Mouse (Mus musculus) megakaryocyte-erythroid progenitor cell, adult 5-6 weeks (primary cell): ENCODE measurements around the gene Ankar. TPM values are rescaled to one million over a fixed set of nuclear protein-coding genes. Genes with fewer than 3 reads are reported as not detected.

Experiments
- ATAC-seq: replicated peaks from 2 replicates; pipeline ENCODE4 v1.8.0; 2016; ENCODE audit warnings: mild to moderate bottlenecking, inconsistent platforms; ENCODE audit not compliant: severe bottlenecking, poor library complexity, low FRiP score, low TSS enrichment
- total RNA-seq, 2 experiments: library from RNA; stranded (forward) in 1 of 2; stranded (reverse) in 1 of 2; fragments of 200-1000, 215-1000 nt in 1 of 2; fragments of >200 nt in 1 of 2; fragmentation: Nextera tagmentation in 1 of 2; gene quantifications; 2 replicates each; pipeline ENCODE4 v1.2.3; 2014 to 2017

Ankar gene
- not detected in 2 replicates for total RNA-seq (2014; fragmentation: Nextera tagmentation)
- total RNA-seq (2017), result not detected in 2 replicates

DNA sequence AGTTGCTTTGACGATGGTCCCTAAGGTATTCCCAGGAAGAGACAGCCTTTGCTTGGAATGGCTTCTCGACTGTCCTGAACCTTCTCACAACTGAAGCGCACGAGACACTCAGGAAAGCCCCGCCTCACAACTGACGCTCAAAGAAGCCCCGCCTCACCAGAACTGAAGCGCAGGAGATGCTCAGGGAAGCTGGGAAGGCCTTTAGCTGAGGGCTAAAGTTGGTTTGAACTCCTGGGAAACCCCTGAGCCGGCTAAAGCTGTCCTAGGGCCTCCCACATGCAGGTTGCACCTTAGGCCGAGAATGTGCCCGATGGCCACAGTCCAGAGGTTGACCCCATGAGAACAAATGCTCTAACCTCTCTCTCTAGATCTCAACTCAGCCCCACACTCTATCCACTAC is at the start of gene Ankar:
Gene Ankar (minus strand): TSS at position 101 of the 400 bp plus-strand sequence.
- ATAC-seq, result no peak

DNA sequence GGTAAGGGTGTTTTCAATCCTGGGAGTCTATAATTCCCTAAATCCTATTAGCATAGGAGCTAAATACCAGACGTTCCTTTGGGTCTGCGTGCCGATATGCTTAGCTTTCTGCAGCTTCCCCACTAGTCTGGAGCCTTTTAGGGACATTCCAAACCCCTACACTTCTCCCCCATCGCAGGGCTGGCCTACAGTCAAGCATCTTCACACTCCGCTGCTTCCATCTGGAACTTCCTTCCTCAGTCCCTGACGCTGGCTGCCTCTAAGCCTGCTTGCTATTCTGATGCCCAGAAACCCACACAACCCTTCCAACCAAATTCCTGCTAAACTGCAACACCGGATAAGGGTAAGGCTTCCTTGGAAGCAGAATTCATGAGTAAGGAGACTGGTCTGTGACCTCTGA is 46.0 kb upstream of the Ankar start:
- ATAC-seq, result no peak

DNA sequence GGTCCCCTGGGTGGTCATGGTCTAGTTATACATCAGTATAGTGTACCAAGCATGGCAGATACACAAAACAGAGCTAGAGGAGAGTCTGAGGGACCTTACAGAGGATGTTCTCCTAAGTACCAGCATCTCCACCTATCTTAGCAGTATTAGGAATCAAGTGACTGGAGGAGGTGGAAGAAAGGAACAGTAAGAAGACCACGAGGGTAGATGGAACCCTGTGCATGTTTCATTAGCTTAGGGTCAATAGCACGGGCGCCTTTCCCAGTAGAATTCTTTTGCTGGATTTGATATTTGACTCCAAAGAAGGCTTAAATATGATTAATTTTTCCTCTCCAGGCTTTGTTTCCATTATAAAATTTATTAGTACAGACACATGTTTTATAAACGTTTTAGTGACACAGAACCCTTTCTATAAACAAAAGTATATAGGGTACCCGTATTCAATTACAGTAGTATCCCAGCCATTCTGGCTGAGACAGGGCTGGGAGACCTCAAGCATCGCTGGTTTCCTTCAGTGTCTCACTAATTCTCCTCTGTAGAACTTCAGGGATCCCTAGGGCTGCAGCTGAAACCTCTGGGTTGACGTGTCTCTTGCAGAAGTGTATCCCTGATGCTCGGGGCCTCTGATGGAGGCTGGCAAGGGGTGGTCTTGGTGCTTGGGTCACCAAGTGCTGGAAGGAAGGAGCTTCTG is 44.6 kb upstream of the Ankar start:
- no peak for ATAC-seq

DNA sequence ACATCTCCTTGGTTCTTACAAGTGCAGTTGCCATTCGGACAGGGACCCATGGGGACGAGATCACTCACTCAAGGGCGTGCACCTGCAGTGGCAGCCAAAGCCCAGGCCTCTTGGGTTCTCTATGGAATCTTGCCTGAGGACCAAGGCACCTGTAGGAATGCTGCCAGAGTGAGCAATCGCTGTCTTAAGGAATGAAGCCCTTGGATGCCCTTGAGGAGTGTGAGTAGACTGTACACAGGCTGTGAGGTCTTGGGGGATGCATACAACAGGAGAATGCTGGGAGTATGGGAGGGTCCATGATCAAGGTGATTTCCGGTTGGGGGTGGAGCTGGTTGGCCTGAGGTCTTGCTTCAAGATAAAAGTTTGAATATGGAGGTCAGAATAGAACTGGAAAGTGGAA is 41.0 kb upstream of the Ankar start:
- no peak for ATAC-seq

DNA sequence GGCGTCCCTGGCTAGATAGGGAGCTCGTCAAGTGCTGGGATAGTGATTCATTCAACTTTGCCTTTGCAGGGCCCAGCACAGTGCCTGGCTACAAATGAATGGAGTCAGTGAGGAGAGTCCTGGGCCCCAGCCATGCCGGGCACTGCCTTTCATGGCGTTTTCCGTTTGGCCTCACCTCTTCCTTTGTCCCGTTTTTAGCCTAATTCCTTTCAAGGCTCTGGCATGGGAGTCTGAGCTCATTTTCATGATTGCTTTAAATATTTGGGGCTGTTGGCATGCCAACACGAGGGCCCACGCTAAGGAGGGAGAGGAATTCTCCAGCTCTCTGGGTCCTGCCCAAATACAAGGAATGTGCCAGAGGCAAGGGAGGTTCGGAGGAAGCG is 39.3 kb upstream of the Ankar start:
- no peak for ATAC-seq

DNA sequence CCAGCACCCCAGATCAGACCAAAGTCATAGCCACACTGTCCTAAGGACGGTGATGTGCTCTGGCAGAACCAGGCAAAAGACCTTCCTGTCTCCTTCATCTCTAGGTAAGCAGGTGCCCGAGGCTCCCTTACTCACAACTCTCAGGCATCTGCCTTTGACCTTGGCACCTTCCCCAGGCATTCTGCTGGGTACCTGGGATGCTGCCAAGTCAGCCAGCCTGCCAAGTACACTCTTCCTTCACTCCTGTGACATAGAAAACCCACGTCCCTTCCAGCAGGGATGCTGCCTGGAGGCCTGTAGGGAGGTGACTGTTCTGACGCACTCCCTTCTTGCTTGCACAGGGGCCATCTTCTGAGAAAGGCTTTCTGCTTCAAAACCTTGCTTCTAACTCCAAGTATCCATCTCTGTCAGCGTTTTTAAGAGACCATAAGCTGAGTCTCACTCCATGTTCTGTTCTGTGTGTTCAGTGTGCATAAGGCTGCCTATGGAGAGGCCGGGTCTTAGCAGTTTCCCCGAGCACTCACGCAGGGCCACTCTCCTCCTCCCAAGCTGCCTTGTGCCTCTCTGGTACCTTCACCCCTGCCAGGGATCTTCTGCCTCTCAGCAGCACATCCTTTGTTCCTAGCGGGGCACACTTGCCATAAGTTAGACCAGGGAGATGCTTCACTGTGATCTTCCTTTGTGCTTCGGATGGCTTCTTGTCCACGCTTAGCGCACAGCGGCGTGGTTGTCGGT is 38.7 kb upstream of the Ankar start:
- no peak for ATAC-seq

DNA sequence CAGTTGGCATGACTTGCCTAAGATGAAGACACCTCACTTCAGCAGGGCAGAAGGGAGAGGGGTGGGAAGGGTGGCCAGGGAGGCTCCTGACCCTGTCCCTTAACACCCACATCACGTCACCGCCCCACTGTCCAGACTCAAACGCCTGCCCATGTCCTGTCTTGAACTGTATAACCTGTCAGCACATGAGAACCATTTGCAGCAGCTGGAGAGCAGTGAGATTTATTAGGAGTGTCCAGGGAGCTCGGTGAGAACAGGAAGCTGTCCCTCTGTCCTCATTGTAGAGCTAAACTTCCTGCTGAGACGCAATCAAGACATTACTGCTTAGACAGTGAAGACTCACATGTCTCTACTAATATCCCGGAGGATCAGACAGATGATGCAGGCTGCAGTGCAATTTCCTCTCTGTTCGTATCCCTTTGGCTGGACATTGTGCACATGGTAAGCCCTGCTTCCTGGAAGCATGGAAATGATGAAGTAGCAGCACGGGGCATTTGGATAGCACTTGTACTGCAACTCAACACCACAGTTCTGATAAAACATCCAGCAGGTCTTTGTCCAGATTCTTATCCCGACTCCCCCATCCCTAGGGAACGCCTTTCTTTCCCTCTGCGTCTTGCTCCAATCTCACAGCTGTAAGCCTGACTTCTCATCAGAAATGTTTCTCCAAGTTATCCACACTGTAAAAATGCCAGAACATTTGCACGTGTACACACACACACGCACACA is 36.2 kb upstream of the Ankar start:
- no peak for ATAC-seq

DNA sequence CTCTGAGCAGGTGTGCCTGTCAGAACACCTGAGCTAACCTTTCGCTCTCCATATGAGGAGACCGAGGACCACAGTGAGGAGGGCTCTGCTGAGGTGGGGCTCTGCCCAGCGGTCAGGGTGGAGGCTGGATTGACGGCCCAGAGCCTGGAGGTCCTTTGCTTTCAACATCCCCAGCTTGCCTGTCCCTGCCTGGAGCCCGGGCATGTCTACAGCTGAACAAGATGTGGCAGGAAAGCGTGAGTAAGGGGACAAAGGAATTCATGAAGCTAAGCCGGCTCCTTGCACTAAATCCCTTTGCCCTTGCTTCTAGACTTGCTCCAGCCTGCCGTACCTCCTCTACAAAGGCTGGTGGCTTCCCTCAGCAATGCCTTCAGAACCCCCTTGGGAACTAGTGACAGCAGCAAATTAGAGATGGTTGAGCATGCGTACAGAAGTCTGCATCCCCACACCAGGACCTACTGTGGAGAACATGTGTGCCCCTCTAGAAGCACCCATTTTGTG is 32.9 kb upstream of the Ankar start:
- no peak for ATAC-seq

DNA sequence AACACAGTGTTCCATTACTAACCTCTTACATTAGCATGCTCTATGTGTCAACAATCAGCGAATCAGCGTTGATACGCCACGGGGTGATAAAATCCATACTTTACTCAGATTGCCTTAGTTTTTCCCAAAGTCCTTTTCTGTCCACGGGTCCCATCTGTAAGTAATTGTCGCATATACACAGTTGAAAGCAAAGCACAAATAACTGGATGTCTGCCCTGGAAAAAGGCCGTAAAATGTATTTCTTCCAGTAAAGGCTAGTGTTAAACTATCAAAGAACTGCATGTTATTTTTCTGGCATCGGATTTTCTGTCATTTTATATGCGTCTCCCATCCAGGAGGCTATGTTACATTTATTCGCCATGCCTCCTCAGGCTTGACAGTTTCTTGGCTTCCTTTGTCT is 29.7 kb upstream of the Ankar start:
- ATAC-seq, result no peak

DNA sequence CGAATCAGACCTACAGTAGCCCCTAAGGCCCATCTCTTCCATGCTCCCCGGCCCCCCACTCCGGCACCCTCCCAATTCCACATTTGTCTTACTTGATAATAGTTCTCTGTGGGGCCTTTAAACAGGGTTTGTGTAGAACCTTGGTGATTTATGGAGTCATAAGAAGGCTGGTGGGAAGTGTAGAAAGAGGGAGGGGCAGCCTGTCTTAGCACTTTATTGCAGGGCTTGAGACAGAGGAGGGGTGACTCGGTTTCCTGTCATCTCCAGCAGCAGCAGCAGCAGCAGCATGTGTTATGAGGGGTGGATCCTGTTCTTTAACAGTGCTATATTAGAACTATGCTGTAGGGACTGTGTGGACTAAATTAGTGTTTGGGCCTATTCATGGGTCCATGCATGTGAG is 28.4 kb upstream of the Ankar start:
- no peak for ATAC-seq

DNA sequence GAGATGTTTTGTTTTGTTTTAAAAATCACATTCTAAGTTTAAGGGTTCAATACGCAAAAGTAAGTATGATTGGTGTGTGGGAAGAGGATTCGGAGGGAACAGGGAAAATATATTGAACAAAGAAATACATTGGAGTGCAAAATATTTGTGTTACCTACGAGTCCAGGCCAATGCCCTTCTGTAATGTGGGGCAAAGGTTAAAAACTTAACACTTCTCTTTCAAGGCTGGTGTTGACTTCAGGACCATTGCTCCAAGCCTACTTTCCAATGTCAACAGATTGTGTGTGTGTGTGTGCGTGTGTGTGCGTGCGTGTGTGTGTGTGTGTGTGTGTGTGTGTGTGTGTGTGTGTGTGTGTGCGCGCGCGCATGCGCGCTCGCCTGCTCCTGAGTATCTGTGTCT is 25.6 kb upstream of the Ankar start:
- ATAC-seq, result no peak

DNA sequence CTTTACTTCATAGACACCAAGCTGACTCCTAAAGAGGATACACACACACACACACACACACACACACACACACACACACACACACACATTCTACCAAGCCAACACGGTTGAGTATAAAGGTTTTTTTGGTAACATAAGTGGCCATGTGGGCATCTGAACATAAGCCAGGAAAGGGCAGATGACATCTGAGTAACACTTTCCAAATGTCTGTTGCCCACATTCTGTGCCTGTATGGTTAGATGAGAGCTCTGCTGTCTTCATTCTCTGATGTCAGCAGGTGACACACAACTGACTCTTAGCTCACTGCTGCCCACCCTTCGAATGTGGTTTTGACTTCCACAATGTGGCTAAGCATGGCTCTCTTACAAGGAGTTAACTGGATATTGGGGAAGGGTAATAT is 24.0 kb upstream of the Ankar start:
- ATAC-seq, result no peak

DNA sequence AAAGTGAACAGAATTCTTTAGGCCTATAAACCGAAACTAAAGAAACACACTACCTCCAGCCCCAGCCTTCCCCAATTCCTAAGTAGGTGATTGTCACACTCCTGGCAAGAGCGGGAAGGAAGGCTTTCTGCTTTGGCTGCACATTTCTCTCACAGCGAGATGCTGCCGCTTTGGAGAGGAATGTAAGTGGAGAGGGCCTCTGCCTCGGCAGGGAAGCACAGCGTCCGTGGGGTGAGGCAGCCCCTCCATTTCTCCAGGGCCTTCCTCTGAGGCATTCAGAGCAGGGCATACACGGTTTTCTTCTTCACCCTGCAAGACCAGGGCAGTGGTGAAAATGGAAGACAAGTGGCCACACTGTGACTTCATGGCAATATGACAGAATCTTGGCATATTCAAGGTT is 22.3 kb upstream of the Ankar start:
- no peak for ATAC-seq

DNA sequence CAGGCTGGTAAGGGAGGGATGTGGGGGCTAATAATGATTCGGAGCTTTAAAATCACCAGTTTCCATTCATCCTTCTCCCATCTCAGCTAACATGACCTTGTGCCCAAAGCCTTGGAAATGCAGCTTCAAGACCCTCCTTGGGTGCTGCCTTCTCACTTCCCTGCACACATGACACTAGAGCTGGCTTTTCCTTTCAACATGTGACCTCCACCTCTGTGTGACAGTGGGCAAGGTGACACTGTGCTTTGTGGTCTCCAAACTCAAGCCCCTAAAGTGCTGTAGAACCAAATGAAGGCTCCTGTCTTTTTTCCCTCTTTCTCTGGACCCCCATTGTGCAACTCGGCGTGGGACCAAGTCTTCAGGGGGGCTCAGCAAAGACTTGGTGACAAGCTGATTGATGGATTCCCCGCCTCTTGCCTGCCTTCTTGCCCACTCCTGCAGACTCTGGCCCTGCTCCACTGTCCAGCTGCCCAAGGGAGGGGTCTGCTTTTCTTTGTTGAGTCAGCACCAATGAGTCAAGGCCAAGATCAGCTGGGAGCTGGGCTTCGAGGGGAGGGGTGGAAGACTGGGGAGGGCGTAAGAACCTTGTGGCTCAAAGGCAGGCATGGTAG is 19.8 kb upstream of the Ankar start:
- no peak for ATAC-seq

DNA sequence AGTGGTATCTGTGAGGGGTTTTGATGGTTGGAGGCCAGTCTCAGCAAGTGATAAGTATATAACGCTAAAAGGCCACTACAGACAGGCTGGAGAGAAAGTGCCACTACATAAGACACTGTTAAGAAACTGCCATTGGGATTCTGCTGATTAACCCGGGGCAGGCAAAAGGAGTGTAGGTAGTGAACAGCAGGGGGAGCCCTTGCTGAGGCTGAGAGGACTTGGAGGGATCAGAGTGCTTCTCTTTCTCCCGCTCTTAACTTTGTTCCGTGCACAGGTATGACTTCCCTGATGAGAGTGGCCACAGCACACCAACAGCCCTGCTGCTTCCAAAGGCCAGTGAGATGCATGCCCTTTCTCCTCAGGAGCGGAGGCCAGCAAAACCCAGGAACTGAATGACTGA is 18.5 kb upstream of the Ankar start:
- peak; percentile 81 for ATAC-seq

DNA sequence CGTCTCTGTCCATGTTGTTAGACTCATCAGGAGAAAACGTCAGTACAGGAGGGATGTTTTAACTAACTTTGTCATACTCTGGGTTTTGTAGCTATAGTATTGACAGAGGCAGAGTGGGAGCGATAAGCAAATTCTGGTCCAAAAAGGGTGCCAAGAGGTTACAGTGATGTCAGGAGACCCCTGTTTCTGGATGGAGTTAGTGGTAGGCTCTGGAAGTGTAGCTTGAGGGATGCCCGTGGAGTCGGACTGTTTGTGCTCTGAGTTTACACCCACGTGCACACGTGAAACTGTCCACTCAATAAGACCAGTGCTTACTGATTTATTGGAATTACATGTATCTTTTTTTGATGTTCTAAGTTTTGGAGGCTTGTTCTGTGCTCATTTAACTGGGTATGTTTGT is 17.2 kb upstream of the Ankar start:
- ATAC-seq, result no peak

DNA sequence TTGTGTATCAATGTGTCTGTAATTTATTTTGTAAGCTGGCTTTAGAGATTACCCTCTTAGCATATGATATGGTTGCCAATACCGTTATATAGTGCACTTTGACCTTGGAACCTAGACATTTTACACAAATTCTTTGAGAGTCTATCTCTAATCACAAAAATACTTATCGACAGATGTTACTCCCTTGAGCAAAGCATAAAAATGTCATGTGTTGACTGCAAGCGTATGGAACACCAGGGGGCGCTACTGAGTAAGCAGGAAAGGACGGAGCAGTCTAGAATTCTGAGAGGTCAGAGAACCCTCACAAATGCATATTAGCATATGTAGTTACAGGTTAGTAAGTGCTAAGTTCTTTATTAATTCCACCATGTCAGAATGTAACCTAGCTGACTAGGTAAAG is 16.5 kb upstream of the Ankar start:
- peak; percentile 40 for ATAC-seq

DNA sequence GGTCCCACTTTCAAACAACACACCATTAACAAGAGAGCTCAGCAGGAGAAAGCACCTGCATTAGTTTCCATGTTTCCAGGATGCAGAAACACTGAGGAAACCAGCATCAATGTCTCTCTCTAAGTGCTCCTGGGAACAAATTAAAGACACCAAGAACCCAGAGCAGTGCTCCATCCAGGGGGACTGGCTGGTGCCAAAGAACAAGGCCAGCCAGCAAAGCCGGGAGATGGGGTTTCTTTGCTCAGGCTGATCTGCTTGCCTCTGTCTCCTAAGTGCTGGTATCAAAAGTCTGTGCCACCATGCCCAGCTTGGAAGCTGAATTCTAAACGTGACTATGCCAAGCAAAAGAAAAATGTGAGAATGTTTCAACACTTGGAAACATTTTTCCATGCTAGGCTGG is 16.0 kb upstream of the Ankar start:
- ATAC-seq, result 0 out of 2 replicates have a peak, but pooled peaks have one; percentile 3

DNA sequence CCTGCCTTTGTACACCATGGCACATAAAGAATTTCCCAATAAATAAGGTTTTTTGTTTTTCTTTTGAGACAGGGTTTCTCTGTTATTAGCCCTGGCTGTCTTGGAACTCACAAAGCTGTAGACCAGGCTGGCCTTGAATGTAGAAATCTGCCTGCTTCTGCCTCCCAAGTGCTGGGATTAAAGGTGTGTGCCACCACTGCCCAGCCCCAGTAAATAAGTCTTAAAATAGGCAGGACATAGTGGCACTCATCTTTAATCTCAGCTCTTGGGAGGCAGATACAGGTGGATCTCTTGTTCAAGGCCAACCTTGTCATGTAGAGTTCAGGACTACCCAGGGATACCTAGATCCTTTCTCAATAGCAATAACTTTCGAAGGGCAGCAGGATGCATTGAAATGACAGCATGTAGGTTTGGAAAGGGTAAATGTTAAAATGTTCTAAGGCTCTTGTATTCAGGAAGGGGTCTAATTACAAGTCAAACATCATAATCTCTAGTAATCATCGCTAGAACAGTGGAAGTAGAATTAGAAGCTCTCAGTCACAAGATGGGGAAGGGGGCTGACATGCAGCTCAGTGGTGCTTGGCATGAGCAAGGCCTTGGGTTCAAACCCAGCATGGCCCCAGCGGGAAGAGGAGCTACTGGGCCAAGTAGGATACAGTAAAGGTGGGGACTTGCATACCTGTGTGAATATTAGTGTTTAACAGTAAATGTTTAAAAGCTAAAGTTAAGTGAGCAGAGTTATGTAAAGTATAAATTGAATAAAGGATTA is 15.4 kb upstream of the Ankar start:
- no peak for ATAC-seq
